ENCODE assay signal across 30 mouse cellular contexts in the genomic region with DNA sequence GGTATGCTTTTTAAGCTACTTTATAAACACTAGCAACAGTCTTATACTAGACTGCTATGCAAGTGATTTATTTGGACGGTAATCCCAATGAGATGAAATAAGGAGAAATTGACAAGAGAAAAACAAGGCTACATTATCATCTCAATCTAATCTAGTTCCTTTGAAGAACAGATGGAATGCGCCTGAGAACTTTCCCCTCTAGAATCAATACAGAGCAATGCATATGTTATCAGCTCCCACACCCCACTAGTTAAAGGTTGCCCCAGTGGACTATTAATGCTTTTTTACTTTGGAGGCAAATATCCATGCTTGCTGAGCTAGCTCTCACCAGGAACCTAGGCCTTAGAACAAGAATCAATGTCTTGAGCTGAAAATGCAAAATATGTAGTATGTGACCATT.
"Had no signal": no experiment of that assay in that cellular context is flagged by ENCODE, and none has a peak within 500 bp of the region (broad histone marks: within the 10 kb centered on the region; RNA-seq: fewer than 3 reads in every experiment).

No protein-coding gene starts in this region.

- H3K27ac ChIP-seq: left cerebral cortex, adult 2 months; limb, embryonic 10.5 days; limb, embryonic 12.5 days; limb, embryonic 13.5 days; limb, embryonic 15.5 days; liver, embryonic 12.5 days; liver, embryonic 13.5 days; liver, embryonic 15.5 days; lung, embryonic 15.5 days; macrophage; midbrain, embryonic 10.5 days; midbrain, embryonic 12.5 days; midbrain, embryonic 13.5 days; midbrain, embryonic 15.5 days had no signal

- H3K4me2 ChIP-seq: limb, embryonic 12.5 days; limb, embryonic 13.5 days; limb, embryonic 15.5 days; liver, embryonic 11.5 days; liver, embryonic 12.5 days; liver, embryonic 13.5 days; liver, embryonic 15.5 days; lung, embryonic 14.5 days; lung, embryonic 15.5 days; midbrain, embryonic 11.5 days; midbrain, embryonic 12.5 days; midbrain, embryonic 13.5 days; midbrain, embryonic 15.5 days had no signal

- H3K4me3 ChIP-seq: left cerebral cortex, adult 2 months; limb, embryonic 10.5 days; limb, embryonic 12.5 days; limb, embryonic 13.5 days; limb, embryonic 15.5 days; liver, embryonic 12.5 days; liver, embryonic 13.5 days; liver, embryonic 15.5 days; lung, embryonic 15.5 days; megakaryocyte, embryonic 14.5 days; midbrain, embryonic 10.5 days; midbrain, embryonic 12.5 days; midbrain, embryonic 13.5 days; midbrain, embryonic 15.5 days; myocyte had no signal

- H3K9me3 ChIP-seq: limb, embryonic 10.5 days; limb, embryonic 12.5 days; limb, embryonic 13.5 days; limb, embryonic 15.5 days; liver, embryonic 12.5 days; liver, embryonic 13.5 days; liver, embryonic 15.5 days; lung, embryonic 15.5 days; megakaryocyte, embryonic 14.5 days; midbrain, embryonic 10.5 days; midbrain, embryonic 12.5 days; midbrain, embryonic 13.5 days; midbrain, embryonic 15.5 days had no signal

- DNase-seq: left cerebral cortex, postnatal 4 days; liver, embryonic 13.5 days; liver, postnatal 0 days; lung, adult 18-20 months; lung, adult 2 months; lung, embryonic 14.5 days; lung, postnatal 10 days; lung, postnatal 14 days; lung, postnatal 36 days; lung, postnatal 4 days; midbrain, embryonic 14.5 days had no signal

- H3K4me1 ChIP-seq: limb, embryonic 10.5 days; limb, embryonic 12.5 days; midbrain, embryonic 10.5 days; midbrain, embryonic 12.5 days; midbrain, embryonic 13.5 days; midbrain, embryonic 15.5 days had no signal

- H3K27me3 ChIP-seq: limb, embryonic 12.5 days; limb, embryonic 13.5 days; limb, embryonic 15.5 days; liver, embryonic 12.5 days; liver, embryonic 13.5 days; liver, embryonic 15.5 days; lung, embryonic 15.5 days; megakaryocyte, embryonic 14.5 days; midbrain, embryonic 12.5 days; midbrain, embryonic 13.5 days; midbrain, embryonic 15.5 days had no signal

- H3K36me3 ChIP-seq: limb, embryonic 10.5 days; limb, embryonic 12.5 days; limb, embryonic 13.5 days; limb, embryonic 15.5 days; liver, embryonic 12.5 days; liver, embryonic 13.5 days; liver, embryonic 15.5 days; lung, embryonic 15.5 days; midbrain, embryonic 10.5 days; midbrain, embryonic 12.5 days; midbrain, embryonic 13.5 days; midbrain, embryonic 15.5 days had no signal

- ATAC-seq: liver, embryonic 12.5 days; liver, postnatal 0 days; lung, postnatal 0 days; midbrain, embryonic 13.5 days; midbrain, embryonic 15.5 days; midbrain, embryonic 16.5 days had no signal

- H3K9ac ChIP-seq: limb, embryonic 12.5 days; limb, embryonic 13.5 days; limb, embryonic 15.5 days; liver, embryonic 12.5 days; liver, embryonic 13.5 days; liver, embryonic 15.5 days; liver, postnatal 0 days; lung, embryonic 14.5 days; lung, embryonic 15.5 days; midbrain, embryonic 12.5 days; midbrain, embryonic 13.5 days; midbrain, embryonic 15.5 days had no signal
